Mouse (Mus musculus) kidney, postnatal 10 days (tissue): ENCODE results near the gene Gba2.
"Not testable (repeated sequence)": the region's sequence is repeated elsewhere in the genome, so short reads cannot be mapped to it uniquely, and the experiment has no call there.

Experiments used
- DNase-seq: peaks from one replicate; pipeline ENCODE4 v3.0.0; 2021; ENCODE audit warnings: mixed read lengths

Gba2 gene

DNA sequence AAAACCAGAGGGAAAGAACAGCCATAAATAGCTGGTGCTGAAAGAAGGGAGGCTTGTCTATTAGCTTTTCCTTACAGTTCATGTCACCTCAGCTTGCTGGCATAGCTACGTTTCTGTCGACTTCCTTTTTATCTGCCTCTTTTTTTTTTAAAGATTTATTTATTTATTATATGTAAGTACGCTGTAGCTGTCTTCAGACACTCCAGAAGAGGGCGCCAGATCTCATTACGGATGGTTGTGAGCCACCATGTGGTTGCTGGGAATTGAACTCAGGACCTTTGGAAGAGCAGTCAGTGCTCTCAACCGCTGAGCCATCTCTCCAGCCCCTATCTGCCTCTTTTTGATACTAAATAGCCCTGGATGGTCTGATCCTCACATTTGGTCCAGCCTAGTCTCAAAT, 26.8 kb downstream of the Gba2 start:
- not testable (repeated sequence) for DNase-seq

DNA sequence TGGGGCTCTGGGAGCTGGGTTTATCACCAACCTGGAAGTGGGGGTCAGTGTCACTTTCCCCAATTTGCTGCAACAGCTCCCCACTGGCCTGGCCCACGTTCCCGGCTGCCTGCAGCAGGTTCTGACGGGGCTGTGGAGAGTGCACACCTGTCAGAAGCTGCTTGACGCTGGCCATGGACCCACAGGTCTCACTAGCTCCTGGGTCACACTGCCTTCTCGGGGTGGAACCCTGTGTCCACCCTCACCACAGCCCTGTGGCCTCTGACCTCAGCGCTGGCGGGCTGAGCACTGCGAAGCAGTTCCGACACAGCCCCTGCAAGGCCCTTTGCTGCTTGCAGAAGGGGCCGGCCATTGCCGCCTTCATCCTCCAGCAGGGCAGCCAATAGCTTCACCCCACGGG, 29.6 kb downstream of the Gba2 start:
- DNase-seq = no peak

DNA sequence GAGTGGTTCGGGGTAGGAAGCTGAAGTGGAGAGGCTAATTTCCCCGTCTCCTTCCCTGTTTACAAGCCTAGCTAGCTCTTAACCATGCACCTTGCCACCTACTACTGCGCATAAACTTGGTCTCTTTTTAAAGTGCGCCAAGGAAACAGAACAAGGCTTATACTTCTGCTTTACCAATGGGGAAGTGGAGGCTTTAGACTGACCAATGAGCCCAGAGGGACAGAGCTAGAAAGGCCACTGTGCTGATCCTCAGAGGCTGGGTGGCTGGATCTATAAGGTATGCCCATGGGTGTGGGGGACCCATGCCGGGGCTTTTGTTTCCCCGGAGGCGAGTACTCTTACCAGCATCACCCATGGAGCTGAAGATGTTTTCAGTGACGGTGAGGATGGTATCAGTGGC, 31.5 kb downstream of the Gba2 start:
- no peak for DNase-seq

DNA sequence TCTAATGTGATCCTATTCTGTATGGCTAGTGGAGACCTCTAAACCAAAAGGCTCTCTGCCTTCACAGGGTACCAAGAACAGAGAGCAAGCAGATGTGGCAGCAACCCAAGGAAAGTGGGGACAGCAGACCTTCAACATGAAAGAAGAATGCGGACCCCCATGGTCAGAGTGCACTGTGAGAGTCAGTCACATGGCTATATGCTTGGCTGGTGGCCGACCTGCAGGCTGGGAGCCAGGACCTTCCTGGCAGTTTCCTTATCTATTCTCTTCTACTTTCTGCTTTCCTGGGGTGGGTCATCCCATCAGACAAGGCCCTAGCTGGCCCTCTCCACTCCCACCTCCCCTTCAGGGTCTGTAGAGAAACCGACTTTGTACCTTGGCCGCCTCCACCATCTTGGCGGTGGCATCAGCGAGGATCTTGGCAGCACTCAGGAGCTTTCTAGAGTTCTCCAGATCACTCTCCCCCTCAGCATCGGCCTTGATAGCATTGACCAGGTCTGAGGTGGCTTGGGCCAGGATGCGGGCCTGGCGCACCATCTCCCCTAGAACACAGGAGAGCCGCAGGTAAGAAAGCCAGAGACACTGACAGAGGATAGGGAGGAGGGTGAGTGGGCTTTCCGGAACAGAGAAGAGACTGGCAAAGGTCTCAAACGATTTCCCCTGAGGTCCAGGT, 32.2 kb downstream of the Gba2 start:
- DNase-seq = no peak

DNA sequence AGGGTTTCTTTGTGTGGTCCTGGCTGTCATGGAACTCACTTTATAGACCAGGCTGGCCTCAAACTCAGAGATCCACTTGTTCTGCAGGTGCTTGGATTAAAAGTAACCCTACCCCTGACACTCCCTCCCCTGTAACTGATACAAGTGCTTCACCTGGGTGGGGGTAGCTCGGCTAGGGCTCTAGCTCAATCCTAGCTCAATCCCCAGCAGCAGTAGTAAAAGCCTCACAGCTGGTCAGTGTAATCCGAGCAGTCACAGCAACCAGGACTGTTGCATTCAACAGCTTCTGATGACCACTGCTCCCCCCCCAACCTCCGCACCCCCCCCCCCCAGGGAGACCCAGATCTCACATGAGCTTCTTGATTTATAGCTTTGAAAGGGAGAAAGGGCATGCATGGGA, 36.6 kb downstream of the Gba2 start:
- no peak for DNase-seq

DNA sequence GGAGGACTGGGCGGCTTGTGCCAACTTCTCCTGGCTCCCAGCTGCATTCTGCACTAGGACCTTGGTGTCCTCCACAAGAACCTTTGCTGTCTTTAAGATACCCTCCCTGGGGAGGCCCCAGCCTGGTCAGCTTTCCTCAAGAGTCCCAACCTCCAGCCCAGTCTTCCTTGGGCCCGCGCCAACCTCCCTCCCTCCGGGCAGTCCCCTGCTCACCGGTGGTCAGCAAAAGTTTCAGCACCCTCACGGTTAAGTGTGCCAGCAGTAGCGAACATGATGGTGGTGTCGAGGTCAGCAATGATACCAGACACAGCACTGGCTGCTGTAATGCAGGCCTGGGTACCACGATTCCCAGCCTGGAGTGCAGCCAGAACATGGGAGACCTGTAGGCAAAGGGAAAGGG, 42.6 kb downstream of the Gba2 start:
- DNase-seq = no peak

DNA sequence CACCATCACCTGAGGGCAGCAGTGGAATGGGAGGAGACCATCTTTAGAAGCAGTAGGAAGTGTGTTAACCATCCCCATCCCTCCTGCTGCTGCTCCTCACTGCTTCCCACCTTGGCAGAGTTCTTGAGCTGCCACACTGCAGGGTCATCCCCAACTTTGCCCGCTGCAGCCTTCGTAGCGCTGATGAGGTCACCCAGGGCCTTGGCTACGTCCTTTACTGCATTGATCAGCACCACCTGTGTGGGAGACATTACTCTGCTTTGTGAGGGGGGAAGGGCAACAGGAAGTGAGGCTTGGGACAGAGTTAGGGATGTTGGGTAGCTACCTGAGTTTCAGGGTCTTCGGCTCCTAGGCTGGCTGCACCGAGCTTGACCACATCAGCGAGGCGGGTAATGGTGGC, 43.0 kb downstream of the Gba2 start:
- no peak for DNase-seq

DNA sequence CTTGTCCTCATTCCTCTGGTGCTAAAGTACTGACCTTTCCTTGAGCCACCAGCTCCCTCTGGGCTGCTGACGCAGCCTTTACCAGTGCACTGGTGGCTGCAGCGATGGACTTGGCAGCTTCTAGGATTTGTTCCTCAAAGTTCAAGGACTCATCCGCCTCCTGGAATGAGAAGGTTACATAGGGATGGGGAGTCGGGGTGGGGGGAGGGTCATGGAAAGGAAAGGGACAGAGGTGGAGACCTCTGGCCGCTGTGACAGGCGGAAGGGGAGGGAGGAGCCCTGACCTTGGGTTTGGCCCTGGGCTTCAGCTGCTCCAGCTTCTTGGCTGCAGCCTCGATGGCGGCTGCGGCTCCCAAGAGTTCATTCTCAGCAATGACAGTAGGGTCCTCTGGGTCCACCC, 45.4 kb downstream of the Gba2 start:
- DNase-seq = peak; percentile 60

DNA sequence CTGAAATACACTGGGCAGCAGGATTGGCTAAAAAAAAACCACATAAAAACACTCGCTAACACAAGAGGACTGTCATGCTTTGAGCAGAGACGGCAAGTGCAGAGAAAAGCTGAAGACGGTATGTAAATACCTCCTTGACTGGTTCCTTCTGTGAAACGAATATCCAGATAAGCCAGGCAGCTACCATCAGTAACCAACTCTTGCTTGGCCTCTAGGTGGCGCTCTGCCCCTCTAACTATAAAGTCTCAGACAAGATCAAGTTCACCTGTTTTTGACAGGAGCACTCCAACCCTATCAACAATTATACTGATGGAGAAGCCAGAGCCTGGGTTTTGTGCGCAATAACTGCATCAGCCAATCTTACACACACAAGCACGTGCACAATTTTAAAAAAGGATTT, 48.1 kb downstream of the Gba2 start:
- DNase-seq = peak; percentile 88

DNA sequence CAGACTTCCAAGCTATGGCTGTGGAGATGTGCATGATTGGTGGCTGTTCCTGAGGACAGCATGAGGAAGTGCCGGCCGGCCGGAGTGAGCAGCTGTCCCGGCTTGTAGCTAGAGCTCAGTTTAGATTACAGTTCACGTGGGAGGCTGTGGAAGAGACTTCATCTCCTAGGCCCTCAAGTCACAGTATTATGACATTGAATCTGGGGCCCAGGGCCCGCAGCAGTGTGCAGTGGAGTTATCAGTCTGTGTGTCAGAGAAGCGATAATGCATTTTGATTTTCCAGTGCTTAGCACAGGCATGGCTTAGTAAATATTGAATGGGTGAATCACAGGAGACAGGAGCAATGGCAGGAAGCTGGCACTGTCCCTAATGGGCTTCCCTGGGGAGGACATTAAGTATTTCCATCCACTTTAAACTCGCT, 48.6 kb downstream of the Gba2 start:
- DNase-seq = no peak

DNA sequence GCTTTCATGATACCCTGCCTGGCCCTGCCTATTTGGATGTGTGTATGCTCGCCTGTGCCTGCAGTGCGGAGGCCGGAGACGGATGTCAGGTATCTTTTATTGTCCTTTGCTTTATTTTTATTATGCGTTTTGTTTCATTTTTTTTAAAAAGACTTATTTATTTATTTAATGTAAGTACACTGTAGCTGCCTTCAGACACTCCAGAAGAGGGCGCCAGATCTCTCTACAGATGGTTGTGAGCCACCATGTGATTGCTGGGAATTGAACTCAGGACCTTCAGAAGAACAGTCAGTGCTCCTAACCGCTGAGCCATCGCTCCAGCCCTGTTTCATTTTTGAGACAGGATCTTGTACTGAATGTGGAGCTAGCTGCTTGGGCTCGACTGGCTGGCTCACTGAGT, 50.2 kb downstream of the Gba2 start:
- no peak for DNase-seq

DNA sequence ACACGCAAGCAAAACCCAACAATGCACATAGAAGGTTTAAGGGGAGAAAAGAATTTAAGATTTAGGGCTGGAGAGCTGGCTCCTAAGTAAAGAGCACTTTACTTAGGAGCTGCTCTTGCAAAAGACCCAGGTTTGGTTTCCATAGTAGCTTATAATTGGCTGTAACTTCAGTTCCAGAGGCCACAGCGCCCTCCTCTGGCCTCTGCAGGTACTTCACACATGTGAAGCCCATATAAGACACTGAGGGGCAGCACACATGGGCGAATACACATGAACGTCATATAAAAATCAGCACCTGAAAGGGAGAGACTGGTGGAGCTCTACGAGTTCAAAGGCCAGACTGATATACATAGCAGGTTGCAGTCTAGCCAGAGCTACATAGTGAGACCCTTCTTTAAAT, 50.8 kb downstream of the Gba2 start:
- no peak for DNase-seq

DNA sequence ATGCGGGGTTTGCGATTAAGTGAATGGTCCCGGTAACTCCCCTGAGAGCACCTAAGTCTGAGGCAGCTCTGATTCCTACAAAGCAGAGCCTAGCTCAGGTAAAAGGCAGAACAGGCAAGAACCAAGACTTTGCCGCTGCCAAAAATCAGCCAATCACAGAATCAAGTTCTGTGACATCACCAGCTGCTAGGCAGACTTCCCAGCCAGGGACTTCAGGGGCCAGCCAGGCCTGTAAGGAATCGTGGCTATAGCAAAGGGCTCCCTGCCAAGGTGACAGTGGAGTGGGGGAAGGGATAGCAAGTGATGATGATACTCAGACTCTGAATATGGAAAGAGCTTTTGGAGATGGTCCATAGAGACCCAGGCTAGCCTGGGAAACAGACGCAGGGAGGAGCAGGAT, 58.7 kb downstream of the Gba2 start:
- DNase-seq = peak; percentile 93

DNA sequence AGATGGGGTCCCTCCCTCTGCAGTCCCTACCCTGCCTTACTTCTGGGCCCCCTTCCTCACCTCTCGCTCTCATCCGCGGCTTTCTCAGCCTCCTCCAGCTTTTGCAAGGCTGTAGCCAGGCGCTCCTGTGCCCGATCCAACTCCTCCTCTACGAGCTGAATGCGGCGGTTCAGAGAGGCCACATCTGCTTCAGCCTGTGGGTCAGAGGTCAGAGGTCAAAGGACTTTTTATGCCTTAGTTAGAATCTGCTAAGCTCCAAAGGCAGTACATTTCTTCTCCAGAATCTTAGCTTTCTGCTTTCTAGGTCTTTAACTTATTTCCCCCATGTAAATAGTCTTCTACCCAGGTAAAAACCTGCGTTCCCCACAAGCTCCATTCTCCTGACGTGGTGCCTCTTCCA, 59.1 kb downstream of the Gba2 start:
- DNase-seq = no peak
